Mouse (Mus musculus): Measurements from ENCODE around the gene Gm43951. TPM values are rescaled to one million over a fixed set of nuclear protein-coding genes. Genes with fewer than 3 reads are reported as not detected.
"Not testable (repeated sequence)": the region's sequence is repeated elsewhere in the genome, so short reads cannot be mapped to it uniquely, and the experiment has no call there.

Gene Gm43951
- polyA plus RNA-seq, 1 experiment from 2014 or later = 0.83 TPM

GRCm38 (mm10) chr11:72190857-72191256 is 15.8 kb downstream of the Gm43951 start:
- no peaks in the 10 kb centered on the region for H3K9me3 ChIP-seq
- WGBS = 75% methylated on average over 1 of the region's 1 CpGs
- no peak for DNase-seq (ENCODE audit: low spot score)
- H3K4me1 ChIP-seq = no peaks in the 10 kb centered on the region
- no peaks in the 10 kb centered on the region for H3K27me3 ChIP-seq (replicated peaks; ENCODE audit: low read depth, poor library complexity, severe bottlenecking)
- H3K4me3 ChIP-seq = no peak overlapping the region
- no peak overlapping the region for H3K27ac ChIP-seq (replicated peaks)
- peaks cover 88% of the 10 kb centered on the region for H3K36me3 ChIP-seq (replicated peaks)

- no peak overlapping the region for H3K4me3 ChIP-seq
- H3K27ac ChIP-seq (replicated peaks) = no peak overlapping the region
- no peak for DNase-seq (ENCODE audit: low spot score)
- WGBS = 87% methylated on average over 4 of the region's 4 CpGs
- peaks cover 72% of the 10 kb centered on the region for H3K36me3 ChIP-seq (replicated peaks)
- H3K9me3 ChIP-seq = no peaks in the 10 kb centered on the region
- H3K27me3 ChIP-seq (replicated peaks; ENCODE audit: low read depth, poor library complexity, severe bottlenecking) = no peaks in the 10 kb centered on the region
- H3K4me1 ChIP-seq = no peaks in the 10 kb centered on the region
Measured at GRCm38 (mm10) chr11:72184252-72184651, 22.4 kb downstream of the Gm43951 start.

- no peaks in the 10 kb centered on the region for H3K4me1 ChIP-seq
- no peak for DNase-seq (ENCODE audit: low spot score)
- no peak overlapping the region for H3K27ac ChIP-seq (replicated peaks)
- no peak overlapping the region for H3K4me3 ChIP-seq
- H3K9me3 ChIP-seq = no peaks in the 10 kb centered on the region
- H3K27me3 ChIP-seq (replicated peaks; ENCODE audit: low read depth, poor library complexity, severe bottlenecking) = no peaks in the 10 kb centered on the region
- H3K36me3 ChIP-seq (replicated peaks) = peaks cover 74% of the 10 kb centered on the region
- WGBS = 93% methylated on average over 4 of the region's 4 CpGs
Measured at GRCm38 (mm10) chr11:72181136-72181535, 25.5 kb downstream of the Gm43951 start.

- 91% methylated on average over 5 of the region's 5 CpGs for WGBS
- Histone ChIP-seq H3K27me3 (replicated peaks; ENCODE audit: low read depth, poor library complexity, severe bottlenecking) (no peaks in the 10 kb centered on the region), H3K4me1 (no peaks in the 10 kb centered on the region), H3K4me3 (no peak overlapping the region), H3K27ac (replicated peaks) (no peak overlapping the region), H3K36me3 (replicated peaks) (peaks cover 74% of the 10 kb centered on the region), H3K9me3 (no peaks in the 10 kb centered on the region)
- DNase-seq (ENCODE audit: low spot score) = no peak
Measured at GRCm38 (mm10) chr11:72180556-72180955, 26.1 kb downstream of the Gm43951 start.

- Histone ChIP-seq H3K4me3 (no peak overlapping the region), H3K27me3 (replicated peaks; ENCODE audit: low read depth, poor library complexity, severe bottlenecking) (no peaks in the 10 kb centered on the region), H3K27ac (replicated peaks) (no peak overlapping the region), H3K9me3 (no peaks in the 10 kb centered on the region), H3K36me3 (replicated peaks) (peaks cover 97% of the 10 kb centered on the region), H3K4me1 (no peaks in the 10 kb centered on the region)
- DNase-seq (ENCODE audit: low spot score) = no peak
- 53% methylated on average over 3 of the region's 3 CpGs for WGBS
Measured at GRCm38 (mm10) chr11:72176553-72176952, 30.1 kb downstream of the Gm43951 start.

GRCm38 (mm10) chr11:72175966-72176365 is 30.7 kb downstream of the Gm43951 start:
- H3K4me3 ChIP-seq = no peak overlapping the region
- H3K27me3 ChIP-seq (replicated peaks; ENCODE audit: low read depth, poor library complexity, severe bottlenecking) = no peaks in the 10 kb centered on the region
- no peaks in the 10 kb centered on the region for H3K4me1 ChIP-seq
- no peak for DNase-seq (ENCODE audit: low spot score)
- WGBS = 85% methylated on average over 5 of the region's 5 CpGs
- no peak overlapping the region for H3K27ac ChIP-seq (replicated peaks)
- H3K36me3 ChIP-seq (replicated peaks) = peaks cover 91% of the 10 kb centered on the region
- no peaks in the 10 kb centered on the region for H3K9me3 ChIP-seq

GRCm38 (mm10) chr11:72174721-72175120 is 31.9 kb downstream of the Gm43951 start:
- Histone ChIP-seq H3K4me1 (no peaks in the 10 kb centered on the region), H3K36me3 (replicated peaks) (peaks cover 94% of the 10 kb centered on the region), H3K4me3 (no peak overlapping the region), H3K27ac (replicated peaks) (no peak overlapping the region), H3K27me3 (replicated peaks; ENCODE audit: low read depth, poor library complexity, severe bottlenecking) (no peaks in the 10 kb centered on the region), H3K9me3 (no peaks in the 10 kb centered on the region)
- DNase-seq (ENCODE audit: low spot score) = no peak
- 90% methylated on average over 6 of the region's 6 CpGs for WGBS

- 82% methylated on average over 5 of the region's 5 CpGs for WGBS
Measured at GRCm38 (mm10) chr11:72173506-72173905, 33.1 kb downstream of the Gm43951 start.

GRCm38 (mm10) chr11:72171906-72172305 is 34.7 kb downstream of the Gm43951 start:
- not testable (repeated sequence) for H3K4me3 ChIP-seq; DNase-seq (ENCODE audit: low spot score)
- peaks cover 92% of the 10 kb centered on the region for H3K36me3 ChIP-seq (replicated peaks)

More at GRCm38 (mm10) chr11:72173506-72173905, 33.1 kb downstream of the Gm43951 start:
- Histone ChIP-seq H3K4me1 (no peaks in the 10 kb centered on the region), H3K36me3 (replicated peaks) (peaks cover 94% of the 10 kb centered on the region), H3K27ac (replicated peaks) (no peak overlapping the region), H3K27me3 (replicated peaks; ENCODE audit: low read depth, poor library complexity, severe bottlenecking) (no peaks in the 10 kb centered on the region), H3K9me3 (no peaks in the 10 kb centered on the region), H3K4me3 (no peak overlapping the region)
- DNase-seq (ENCODE audit: low spot score) = no peak

GRCm38 (mm10) chr11:72169871-72170270 is 36.8 kb downstream of the Gm43951 start:
- Histone ChIP-seq H3K27ac (replicated peaks) (no peak overlapping the region), H3K9me3 (no peaks in the 10 kb centered on the region), H3K4me3 (no peak overlapping the region), H3K4me1 (no peaks in the 10 kb centered on the region), H3K36me3 (replicated peaks) (peaks cover 92% of the 10 kb centered on the region), H3K27me3 (replicated peaks; ENCODE audit: low read depth, poor library complexity, severe bottlenecking) (no peaks in the 10 kb centered on the region)
- 83% methylated on average over 4 of the region's 4 CpGs for WGBS
- DNase-seq (ENCODE audit: low spot score) = no peak

More at GRCm38 (mm10) chr11:72171906-72172305, 34.7 kb downstream of the Gm43951 start:
- H3K9me3 ChIP-seq; H3K4me1 ChIP-seq; H3K27ac ChIP-seq (replicated peaks); H3K27me3 ChIP-seq (replicated peaks; ENCODE audit: low read depth, poor library complexity, severe bottlenecking): not testable (repeated sequence)
- WGBS = 82% methylated on average over 4 of the region's 4 CpGs

- WGBS = 93% methylated on average over 2 of the region's 2 CpGs
- Histone ChIP-seq H3K9me3 (no peaks in the 10 kb centered on the region), H3K4me3 (no peak overlapping the region), H3K27ac (replicated peaks) (no peak overlapping the region), H3K4me1 (no peaks in the 10 kb centered on the region), H3K27me3 (replicated peaks; ENCODE audit: low read depth, poor library complexity, severe bottlenecking) (no peaks in the 10 kb centered on the region), H3K36me3 (replicated peaks) (peaks cover 88% of the 10 kb centered on the region)
- no peak for DNase-seq (ENCODE audit: low spot score)
Measured at GRCm38 (mm10) chr11:72163198-72163597, 43.4 kb downstream of the Gm43951 start.

GRCm38 (mm10) chr11:72156624-72157023 is 50.0 kb downstream of the Gm43951 start:
- no peak for DNase-seq (ENCODE audit: low spot score)
- Histone ChIP-seq H3K4me3 (no peak overlapping the region), H3K9me3 (no peaks in the 10 kb centered on the region), H3K4me1 (peaks cover 2% of the 10 kb centered on the region), H3K27ac (replicated peaks) (no peak overlapping the region), H3K27me3 (replicated peaks; ENCODE audit: low read depth, poor library complexity, severe bottlenecking) (no peaks in the 10 kb centered on the region), H3K36me3 (replicated peaks) (peaks cover 81% of the 10 kb centered on the region)
- 77% methylated on average over 2 of the region's 2 CpGs for WGBS

GRCm38 (mm10) chr11:72155981-72156428 is 50.6 kb downstream of the Gm43951 start:
- Histone ChIP-seq H3K27me3 (replicated peaks; ENCODE audit: low read depth, poor library complexity, severe bottlenecking) (no peaks in the 10 kb centered on the region), H3K4me3 (no peak overlapping the region), H3K4me1 (peaks cover 8% of the 10 kb centered on the region), H3K36me3 (replicated peaks) (peaks cover 77% of the 10 kb centered on the region), H3K27ac (replicated peaks) (no peak overlapping the region), H3K9me3 (no peaks in the 10 kb centered on the region)
- DNase-seq (ENCODE audit: low spot score) = no peak
- 91% methylated on average over 4 of the region's 4 CpGs for WGBS
